Mouse (Mus musculus): Measurements from ENCODE around the gene Lingo1.

DNA sequence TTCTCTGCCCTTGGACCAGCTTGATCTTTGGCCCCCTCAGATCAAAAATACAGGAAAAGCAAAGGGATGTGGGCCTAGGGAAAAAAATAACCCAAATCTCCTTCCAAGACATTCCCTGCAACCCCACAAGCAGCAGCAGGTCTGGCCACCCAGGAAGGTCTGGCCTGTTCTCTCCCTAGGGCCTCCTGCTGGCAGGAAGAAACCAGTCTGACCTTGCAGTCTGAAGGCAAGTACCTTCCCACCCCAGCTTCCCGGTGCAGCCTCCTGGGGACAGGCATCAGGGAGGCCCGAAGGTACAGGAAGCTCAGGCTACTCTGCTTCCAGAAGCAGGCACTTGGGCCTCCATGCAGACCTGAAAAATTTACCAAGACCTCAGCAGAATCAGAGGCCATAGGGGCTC is 67.1 kb downstream of the Lingo1 start:
- TF ChIP-seq CTCF (IDR thresholded peaks at IDR 0.05; ENCODE audit: control insufficient read depth, insufficient read depth, insufficient read length) (no peak), MYOG (IDR thresholded peaks at IDR 0.05; ENCODE audit: control insufficient read depth, extremely low read depth, insufficient read length) (no peak), USF1 (IDR thresholded peaks at IDR 0.05; ENCODE audit: low read depth) (no peak), MYOD1 (IDR thresholded peaks at IDR 0.05; ENCODE audit: control insufficient read depth, insufficient read length, low read depth) (no peak)

All from C2C12 (cell line).